Mouse (Mus musculus) cerebellum, adult 9-10 months (tissue): ENCODE measurements around the gene Ccsap.
A peak's percentile ranks its signal among the peaks of the same experiment; 100 is the strongest.

Experiments
- DNase-seq: peaks from one replicate; pipeline ENCODE4 v3.0.0; 2022

The Ccsap gene

DNA sequence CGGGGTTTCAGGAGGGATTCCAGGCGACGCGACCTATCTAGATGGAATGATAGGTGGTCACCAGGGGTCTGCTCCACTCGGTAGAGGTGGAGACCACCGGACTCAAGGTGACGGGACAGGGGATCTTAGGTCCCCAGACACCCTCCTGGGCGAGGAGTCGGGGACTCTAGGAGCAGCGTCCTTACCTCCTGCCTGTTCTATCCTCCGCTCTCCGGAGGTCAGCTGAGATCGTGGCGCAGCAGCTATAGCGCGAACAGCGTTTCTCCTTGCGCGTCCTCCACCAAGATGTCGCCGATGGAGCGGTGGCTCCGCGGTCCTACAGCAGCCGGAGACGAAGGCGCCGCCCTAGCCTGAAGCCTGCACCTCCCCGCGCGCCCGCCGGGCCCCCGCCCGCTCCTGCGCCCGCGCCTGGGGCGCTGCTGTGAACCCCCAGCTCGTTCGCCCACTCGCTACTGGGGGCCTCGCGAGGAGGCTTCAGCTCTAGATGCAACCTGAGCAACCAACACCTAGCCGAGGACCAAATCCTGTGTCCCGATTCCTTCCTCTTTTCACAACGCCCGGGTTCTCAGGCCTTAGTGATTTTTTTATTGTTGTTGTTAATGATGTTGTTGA lies at the start of gene Ccsap:
Ccsap (minus strand) TSS at position 562 of the 612 bp plus-strand sequence.
- DNase-seq = no peak

DNA sequence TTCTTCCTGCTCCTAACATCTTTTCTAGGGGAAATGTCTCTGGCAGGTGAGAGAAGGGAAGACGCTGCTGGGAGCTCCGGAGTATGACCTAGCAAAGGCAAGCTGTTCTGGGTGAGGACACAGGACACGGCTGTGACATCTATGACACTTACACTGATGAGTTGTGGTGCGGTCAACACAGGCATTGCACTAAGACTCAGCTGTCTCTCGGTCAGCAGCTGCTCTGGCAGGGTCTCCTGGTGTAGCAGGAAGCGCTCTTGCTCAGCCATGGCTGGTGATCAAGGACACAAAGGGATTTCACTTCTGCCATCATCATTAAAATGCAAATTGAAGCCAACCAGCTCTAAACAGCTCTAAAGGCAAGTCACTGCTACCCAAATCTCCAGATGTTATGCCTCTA lies 47.6 kb upstream of the Ccsap start:
- DNase-seq = no peak

DNA sequence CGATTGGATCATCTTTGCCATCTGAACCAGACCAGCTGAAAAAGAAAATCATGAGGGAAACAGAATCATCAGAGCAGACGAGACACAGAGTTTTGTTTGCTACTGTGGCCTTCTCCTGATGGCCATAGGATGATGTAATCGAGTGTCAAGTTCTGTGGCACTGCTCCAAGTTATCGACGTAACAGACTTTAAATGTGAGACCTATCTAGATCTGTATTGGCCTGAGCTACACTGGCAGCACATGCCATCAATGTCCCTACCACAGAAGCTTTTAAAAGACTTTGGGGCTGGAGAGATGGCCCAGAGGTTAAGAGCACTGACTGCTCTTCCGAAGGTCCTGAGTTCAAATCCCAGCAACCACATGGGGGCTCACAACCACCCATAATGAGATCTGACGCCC lies 42.6 kb upstream of the Ccsap start:
- no peak for DNase-seq

DNA sequence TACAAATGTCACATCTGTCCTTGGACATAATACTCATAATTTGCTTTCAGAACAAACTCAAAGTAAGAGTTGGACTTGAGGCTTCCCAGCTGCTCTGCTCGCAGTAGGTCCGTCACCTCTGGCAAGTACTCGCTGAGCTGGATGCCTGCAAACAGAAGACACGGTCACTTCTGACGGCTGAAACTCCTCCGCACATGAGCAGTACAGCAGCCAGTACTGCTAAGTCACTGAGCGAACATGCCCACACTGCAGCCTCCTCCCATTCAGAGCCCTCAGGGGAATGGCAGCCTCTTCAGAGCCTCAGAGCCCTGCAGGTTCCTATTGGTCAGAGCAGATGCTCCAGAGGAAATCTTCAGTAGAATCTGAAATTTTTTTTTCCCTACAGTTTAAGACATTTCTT lies 39.4 kb upstream of the Ccsap start:
- DNase-seq = no peak

DNA sequence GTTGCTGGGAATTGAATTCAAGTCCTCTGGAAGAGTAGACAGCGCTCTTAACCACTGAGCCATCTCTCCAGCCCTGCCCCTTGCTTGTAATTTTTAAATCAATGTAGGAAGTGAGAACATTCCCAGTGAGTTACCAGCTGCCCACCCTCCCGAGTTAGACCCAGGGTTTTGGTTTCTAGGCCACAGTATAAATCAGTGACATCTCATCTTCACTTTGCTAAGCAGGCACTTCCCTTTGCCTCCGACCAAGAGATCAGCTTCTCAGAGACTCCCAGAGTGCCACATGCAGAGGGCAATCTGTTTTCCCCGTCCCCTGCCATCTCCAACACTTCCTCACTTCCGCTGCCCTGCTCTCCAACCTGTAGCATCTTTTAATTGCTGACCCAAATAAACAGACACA lies 38.6 kb upstream of the Ccsap start:
- no peak for DNase-seq

GRCm38 (mm10) chr8:123896774-123897173 lies 36.8 kb upstream of the Ccsap start:
- DNase-seq = no peak

DNA sequence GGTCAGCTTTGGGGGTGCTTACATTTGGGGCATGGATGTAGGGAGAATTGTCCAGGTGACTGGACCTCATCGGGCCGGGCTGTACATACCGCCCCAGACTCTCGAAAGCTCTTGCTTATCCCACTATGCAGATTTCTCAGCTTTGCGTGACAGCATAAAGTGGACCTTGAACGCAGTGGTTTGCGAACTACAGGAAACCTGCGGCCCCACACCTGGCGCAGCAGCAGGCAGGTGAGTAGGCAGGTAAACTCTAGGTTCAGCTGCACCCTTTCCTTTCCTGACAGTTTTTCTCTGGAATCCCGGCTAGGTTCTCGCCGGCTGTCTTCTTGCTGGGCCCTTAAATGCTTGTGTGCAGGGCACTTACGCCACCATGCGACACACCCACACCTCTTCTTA lies 36.4 kb upstream of the Ccsap start:
- DNase-seq = no peak

- DNase-seq = no peak
These were observed 35.8 kb upstream of the Ccsap start for GRCm38 (mm10) chr8:123895680-123896365.

- no peak for DNase-seq
These were observed 35.2 kb upstream of the Ccsap start for GRCm38 (mm10) chr8:123895230-123895629.

GRCm38 (mm10) chr8:123894502-123895097 lies 34.6 kb upstream of the Ccsap start, which contains the start of gene Acta1:
Gene Acta1 (minus strand): TSS chr8:123894751.
- DNase-seq = no peak

DNA sequence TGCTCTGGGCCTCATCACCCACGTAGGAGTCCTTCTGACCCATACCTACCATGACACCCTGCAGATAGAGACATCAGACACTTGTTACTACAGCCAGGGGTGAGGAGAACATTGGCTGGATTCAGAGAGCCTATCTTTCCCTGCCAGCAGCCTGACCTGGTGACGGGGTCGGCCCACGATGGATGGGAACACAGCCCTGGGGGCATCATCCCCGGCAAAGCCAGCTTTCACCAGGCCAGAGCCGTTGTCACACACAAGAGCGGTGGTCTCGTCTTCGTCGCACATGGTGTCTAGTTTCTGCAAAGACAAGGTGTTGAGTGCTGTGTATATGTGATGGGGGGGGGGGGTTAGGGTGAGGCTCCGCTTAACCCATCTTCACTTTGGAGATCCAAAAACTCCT lies 33.4 kb upstream of the Ccsap start:
- no peak for DNase-seq

GRCm38 (mm10) chr8:123892586-123893155 lies 32.7 kb upstream of the Ccsap start:
- DNase-seq = peak; percentile 57

DNA sequence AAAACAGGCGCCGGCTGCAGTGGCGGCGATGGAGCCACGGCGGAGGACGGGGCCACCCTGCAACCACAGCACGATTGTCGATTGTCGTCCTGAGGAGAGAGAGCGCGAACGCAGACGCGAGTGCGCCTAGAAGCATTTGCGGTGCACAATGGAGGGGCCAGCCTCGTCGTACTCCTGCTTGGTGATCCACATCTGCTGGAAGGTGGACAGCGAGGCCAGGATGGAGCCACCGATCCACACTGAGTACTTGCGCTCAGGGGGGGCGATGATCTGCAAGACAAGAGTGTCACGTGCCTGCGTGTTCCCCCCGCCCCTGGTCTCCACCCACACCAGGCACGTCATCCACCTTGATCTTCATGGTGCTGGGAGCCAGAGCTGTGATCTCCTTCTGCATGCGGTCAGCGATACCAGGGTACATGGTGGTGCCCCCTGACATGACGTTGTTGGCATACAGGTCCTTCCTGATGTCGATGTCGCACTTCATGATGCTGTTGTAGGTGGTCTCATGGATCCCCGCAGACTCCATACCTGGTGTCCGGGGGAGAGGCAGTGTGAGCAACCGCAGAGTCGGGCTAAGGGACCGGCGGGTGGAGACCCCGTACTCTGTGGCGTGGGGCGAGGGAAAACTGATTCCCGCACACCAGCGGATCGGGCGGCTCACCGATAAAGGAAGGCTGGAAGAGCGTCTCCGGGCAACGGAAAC lies 32.0 kb upstream of the Ccsap start:
- DNase-seq = peak; percentile 93

GRCm38 (mm10) chr8:123891271-123891670 lies 31.3 kb upstream of the Ccsap start:
- DNase-seq = peak; percentile 87

DNA sequence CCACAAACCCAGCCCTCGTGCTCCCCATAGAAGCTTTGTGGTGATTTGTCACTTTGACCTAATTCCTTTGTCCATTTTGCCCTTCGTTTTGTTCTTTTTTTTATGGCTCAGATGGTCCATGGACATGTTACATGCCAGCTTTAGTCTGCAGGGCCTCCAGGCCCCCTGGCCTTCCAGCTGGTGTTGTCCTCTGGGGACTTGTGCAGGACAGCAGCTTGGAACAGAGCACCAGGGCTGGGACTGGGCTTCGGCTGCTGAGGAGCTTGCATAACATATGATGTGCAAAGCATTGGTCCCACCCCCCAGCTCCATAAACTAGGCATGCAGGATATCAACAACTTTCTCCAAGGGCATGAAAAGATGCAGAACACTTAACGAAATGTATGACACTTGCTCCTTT lies 29.8 kb upstream of the Ccsap start:
- DNase-seq = no peak

GRCm38 (mm10) chr8:123887956-123888355 lies 27.9 kb upstream of the Ccsap start:
- DNase-seq = no peak

- DNase-seq = no peak
These were observed 27.2 kb upstream of the Ccsap start for GRCm38 (mm10) chr8:123887163-123887562.

GRCm38 (mm10) chr8:123884721-123885565 lies 24.9 kb upstream of the Ccsap start:
- no peak for DNase-seq

DNA sequence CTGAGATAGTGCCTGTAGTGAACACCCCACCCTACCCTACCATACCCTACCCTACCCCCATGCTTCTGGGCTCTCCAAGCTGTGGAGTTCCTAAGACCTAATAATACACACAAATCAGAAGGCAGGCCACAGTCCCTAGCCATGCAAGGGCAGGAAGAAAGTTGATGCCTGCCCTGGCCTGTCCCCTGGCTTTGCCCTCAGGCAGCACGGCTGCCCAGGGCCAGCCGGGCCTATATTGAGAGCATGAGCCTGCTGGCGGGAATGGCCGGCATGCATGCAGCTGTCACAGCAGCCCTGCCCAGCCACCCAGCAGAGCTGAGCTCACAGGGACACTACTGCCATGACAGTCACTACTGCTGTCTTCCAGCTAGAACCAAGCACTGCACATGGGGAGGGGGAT lies 23.1 kb upstream of the Ccsap start:
- DNase-seq = no peak

DNA sequence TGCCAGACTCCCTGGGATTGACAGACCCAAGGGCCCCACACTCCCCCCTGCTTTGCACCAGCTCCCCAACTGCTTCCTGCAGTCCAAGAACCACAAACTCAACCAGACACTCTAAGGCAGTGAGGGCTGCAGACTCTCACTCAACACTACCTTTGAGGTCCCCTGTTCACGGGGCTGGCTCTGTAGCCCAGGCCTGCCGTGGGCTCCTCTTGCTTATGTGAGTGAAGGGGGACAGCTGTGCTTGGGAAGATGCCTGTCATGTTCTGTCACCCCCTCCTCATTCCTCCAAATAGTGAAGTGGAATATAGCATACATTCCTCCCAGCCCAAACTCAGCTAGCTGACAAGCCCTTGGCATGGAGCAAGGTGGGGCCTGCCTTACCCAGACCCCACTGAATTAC lies 22.4 kb upstream of the Ccsap start:
- no peak for DNase-seq

GRCm38 (mm10) chr8:123880821-123881350 lies 20.9 kb upstream of the Ccsap start:
- no peak for DNase-seq

GRCm38 (mm10) chr8:123880271-123880670 lies 20.3 kb upstream of the Ccsap start:
- no peak for DNase-seq
